Mouse (Mus musculus) T-helper 2 cell (primary cell): ENCODE data around the gene Ripk1.

Experiments
- in situ Hi-C: fragments of 300-600 bp; cut with MboI, MseI; formaldehyde crosslinking; loops from one replicate; pipeline ENCODE4 v1.15.1; 2025; ENCODE audit warnings: high pct_unique_total_duplicates

The Ripk1 gene

DNA sequence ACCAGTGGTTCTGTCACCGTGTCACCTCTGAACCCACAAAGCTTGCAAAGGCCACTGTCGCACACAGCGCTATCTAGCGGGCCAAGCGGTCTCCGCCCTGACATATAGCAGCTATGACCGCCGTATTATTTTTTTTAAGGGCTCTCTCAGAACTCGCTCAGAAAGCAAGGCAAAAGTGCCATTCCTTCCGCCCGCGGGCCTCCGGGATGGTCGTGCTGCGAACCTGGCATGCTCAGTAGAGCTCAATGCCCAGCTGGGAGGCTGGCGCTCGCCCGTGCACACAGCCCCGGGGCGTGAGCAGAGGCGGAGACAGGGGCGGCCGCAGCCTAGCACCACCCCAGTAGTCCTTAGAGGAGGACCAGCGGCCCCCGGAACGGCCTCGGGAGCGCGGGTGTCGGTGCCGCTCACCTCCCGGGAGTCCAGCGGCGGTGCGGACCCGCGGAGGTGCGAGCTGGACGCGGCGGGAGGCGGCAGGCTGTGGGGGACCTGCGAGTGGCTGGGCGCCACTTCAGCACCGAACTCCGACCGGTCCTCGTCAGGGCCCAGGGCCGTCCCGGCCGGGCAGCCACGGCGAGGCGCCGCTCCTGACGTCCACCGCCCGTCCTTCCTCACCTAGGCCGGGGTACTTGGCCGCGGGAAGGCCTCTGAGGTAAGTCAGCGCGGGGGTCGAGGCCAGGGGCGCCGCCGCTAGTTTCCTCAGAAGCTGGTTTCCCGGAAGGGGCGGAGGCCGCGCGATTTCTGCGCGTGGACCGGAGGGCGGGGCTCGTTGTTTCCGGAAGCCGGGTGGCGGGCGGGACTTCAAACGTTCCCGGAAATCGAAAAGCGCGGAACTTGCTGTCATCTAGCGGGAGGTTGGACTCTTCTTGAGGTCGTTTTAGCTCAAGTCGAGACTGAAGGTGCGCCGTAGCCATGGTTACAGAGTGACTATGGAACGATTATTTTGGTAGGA is at the start of gene Ripk1, which contains the start of gene Serpinb6a:
Gene Ripk1 (plus strand): TSS at position 306 of the 949 bp plus-strand sequence.
Gene Serpinb6a (minus strand): TSS at position 737 of the 949 bp plus-strand sequence.
- in situ Hi-C loops: no loop called here

DNA sequence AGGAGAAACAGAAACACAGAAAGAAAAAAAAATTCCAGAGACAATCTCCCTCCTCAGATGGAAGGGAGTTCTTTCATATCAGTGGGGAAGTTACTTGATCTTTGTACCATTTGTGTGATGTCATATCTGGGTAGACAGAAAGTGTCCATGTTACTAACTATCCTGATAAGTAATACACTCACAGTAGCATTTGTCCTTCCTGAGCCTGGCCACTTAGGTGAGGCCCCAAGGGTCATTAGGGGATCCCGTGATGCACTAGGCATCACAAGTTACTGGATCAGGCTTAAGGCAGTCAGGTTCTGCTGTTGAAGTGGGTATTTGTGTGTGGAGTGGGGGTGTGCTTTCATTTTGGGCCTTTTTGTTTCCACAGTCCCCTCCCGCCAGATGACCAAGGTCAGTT is 49.2 kb upstream of the Ripk1 start:
- in situ Hi-C loops: loop anchor here (5.0 to 10.0 kb wide), 2 partner anchors 44 to 202 kb away; no protein-coding TSS in a partner anchor

DNA sequence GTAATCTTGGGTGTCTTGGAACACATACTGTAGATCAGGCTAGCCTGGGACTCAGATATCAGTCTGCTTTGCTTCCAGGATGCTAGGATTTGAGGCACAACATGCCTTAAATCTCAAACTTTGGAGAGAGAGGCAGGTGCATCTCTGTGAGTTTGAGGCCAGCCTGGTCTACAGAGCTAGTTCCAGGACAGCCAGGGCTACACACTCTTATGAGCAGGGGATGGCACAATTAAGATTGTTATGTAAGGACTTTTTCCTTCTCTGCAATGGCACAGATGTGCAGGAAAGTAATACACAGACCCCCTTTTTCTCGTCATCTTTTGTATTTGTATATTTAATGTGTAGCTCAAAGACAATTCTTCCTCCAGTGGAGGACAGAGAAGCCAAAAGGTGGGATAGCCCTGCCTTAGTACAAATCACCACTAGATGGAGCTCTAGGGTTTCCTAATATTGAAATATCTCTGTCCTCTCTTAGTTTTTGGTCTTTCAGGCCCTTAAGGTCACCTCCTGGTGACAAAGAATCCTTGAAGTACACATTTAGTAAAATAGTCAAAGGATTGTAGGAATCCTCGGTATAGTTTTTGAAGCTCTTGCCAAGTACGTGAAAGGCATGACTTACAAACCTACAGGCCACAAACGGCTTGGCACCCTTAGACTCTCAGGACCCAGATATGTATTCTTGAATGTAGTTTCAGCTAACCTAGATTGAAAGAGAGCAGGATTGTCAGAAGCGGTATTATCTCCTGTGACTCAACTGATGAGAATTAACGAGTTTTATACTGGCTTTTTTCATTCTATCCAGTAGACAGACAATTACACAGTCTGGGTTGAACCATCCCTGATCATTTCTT is 45.4 kb upstream of the Ripk1 start:
- in situ Hi-C loops: loop anchor here (10.0 kb wide), 1 partner anchor 198 kb away; no protein-coding TSS in a partner anchor

DNA sequence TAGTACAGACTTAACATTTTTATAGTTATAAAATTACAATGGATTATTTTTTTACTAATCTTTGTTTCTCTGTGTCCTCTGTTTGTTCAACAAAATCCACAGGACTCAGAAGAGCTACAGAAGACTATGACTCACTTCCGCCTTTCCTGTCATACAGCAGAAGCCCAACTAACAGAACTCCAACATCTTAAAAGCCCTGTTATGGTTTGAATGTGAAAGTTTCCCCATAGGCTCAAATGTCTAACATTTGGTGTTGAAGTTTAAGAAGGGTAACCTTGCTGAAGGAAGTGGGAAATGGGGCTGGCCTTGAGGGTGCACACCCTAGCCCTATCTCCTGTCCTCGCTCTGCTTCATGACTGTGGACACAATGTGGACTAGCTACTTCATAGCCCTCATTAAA is 42.4 kb upstream of the Ripk1 start:
- in situ Hi-C loops: loop anchor here (10.0 kb wide), 1 partner anchor 195 kb away; no protein-coding TSS in a partner anchor

DNA sequence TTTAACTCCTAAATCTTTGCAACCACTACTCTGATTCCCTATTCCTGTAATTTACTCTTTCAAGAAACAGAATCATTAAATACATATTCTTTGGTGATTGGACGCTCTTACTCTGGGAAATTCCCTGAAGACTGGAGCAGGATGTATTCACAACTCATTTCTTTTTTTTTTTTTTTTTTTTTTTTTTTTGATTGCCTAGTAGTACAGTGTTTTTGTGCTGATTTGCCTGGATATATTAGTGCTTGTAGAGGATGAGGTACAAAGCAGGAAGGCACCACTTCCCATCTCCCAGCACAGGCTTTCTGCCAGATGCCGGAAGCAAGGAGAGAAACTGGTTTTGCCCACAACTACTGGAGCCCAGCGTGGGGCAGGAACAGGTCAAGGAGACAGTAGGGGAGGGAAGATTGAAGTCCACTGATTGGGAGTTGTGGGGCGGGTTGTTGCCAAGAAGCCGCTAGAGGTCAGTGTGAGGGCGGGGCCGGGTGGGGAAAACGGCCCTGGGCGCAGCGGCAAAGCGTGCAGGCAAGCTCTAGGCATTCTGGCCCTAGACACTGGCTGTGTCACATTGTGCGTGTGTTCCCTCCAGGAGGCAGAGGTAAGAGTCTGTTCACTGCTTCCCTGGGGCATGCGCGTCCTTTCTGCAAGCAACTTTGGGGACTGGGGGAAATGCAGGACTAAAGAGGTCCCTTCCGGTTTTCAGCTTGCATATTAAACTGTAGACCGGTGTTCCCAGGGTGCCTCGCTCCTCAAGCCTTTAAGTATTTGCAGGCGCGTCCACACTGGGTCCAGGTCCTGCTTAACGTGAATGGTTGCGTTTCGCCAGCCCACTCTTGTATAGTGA is 37.7 kb upstream of the Ripk1 start, which contains the start of gene Nqo2:
Gene Nqo2 (plus strand): TSS at position 482 of the 841 bp plus-strand sequence.
- in situ Hi-C loops: no loop called here

DNA sequence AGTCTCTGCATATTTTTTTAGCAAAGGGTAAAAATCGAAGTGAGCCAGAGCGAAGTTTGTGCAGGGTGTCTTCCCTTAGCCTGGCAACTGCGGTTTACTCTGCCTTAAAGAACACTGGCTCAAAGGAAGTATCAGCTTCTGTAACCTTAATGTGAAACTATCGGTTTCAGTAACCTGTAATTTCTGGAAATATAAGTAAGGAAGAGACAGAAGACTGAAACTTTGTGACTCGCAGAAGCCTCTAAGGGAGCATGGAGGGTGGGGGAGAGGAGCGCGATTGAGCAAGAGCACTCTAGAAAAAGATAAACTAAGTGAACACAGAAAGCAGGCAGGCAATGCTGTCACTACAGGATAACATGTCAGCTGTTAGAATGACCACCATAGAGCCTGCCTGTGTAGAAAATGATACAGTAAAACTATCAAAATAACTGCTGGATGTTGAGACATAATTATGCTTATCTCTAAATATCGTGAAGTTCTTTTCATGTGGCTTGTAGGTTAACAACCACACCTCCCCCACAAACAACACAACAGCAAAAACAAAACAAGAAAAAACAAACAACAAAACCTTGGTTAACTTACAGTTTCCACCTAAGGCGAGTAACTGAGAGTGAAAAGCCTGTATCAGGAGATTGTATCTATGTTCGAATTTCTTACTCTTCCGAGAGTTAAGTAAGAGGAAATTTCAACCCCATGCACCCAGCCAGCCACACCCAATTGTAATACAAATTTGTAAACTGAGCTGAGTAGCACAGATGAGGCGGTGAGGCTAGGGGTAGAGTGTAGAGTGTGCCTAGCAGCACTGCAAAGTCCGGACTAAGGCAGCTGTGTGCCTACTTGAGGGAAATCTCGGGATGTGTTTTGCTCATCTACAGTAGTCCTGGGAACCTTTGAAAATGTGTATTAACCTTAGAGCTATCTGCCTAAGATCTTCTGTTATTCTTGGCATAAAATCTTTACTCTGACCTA is 36.8 kb upstream of the Ripk1 start:
- in situ Hi-C loops: no loop called here

DNA sequence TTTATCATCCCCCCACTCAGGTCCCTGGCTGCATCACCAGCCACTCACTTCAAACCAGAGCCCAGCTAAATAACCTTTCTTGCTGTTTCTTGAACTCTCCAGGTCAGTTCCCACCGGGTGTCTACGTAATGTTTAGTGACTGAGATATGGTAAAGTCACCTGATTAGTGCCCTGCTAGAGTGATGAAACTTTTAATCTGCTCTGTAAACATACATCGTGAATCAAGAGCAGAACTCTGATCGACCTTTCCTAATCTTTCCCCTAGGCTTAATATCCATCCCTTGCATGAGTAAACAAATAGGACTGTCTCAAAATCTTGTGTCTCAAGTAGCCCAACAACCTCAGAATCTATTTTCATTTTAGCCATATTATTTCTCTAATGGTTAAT is 36.1 kb upstream of the Ripk1 start:
- in situ Hi-C loops: no loop called here

DNA sequence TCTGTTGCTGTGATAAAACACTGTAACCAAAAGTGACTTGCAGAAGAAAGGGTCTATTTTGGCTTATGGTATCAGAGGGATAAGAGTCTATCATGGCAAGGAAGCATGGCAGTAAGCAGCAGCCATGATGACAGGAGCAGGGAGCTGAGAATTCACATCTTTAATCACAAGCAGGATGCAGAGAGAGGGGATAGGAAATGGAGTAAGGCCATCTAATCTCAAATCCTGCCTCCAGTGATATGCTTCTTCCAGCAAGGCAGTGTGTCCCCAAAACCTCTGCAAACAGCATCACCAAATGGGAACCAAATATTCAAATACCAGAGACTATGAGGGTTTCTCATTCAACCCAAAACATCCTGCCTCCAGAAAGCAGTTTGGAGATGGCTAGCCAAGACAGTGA is 35.6 kb upstream of the Ripk1 start:
- in situ Hi-C loops: no loop called here

DNA sequence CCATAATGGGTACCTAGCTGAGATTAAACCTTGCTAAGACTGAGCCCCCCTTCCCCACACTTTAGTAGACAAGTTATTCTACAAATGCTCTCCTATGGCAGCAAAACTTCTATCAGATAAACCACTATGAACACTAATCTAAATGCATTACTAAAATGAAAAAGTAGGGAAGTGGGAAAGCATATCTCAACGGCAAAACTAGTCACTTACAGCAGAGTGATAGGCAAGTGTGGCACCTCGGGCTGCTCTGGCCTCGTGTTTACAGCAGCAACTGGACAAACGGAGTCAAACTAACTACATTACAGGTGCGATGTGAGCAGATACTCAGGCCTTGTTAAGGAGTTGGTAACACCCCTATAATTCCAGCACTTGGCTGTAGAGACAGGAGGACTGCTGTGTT is 12.5 kb upstream of the Ripk1 start:
- in situ Hi-C loops: no loop called here

DNA sequence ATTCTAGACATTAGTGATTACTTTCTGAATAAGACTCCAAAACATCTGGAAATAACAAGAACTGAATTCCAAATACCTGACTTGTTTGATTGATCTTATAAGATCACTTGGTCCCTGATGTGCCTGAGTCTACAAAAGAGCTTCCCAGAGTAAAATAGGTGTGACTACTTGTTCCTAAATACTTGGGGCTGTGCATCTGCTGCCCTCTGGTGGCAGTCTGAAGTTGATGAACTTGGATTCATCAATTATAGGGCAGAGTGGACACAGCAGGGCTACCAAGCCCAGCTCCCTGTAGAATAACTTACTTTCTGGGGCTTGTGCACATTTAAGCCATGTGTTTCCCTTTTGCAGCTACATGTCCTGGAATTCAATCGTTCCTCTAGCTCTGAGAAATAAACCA is 7.0 kb upstream of the Ripk1 start:
- in situ Hi-C loops: loop anchor here (5.0 kb wide), 1 partner anchor 43 kb away; no protein-coding TSS in a partner anchor

DNA sequence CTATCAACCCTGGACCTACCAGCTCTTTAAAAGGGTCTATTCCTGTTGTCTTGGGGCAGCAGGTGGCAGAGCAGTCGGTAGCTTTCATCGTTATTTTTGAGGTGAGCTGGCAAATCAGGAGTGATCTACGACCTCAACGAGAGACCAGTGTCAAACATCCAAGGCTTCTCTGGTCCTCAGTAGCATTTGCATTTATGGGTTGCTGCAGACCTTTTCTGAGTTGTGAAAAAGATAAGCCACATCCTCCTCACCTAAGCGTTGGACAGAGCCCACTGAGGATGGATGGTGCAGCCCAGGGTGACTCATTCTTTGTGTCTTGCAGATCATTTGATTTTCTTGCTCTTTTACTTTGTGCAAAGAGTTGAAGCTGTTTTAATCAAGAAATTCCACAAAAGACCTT is 895 bp downstream of the Ripk1 start:
- in situ Hi-C loops: no loop called here

DNA sequence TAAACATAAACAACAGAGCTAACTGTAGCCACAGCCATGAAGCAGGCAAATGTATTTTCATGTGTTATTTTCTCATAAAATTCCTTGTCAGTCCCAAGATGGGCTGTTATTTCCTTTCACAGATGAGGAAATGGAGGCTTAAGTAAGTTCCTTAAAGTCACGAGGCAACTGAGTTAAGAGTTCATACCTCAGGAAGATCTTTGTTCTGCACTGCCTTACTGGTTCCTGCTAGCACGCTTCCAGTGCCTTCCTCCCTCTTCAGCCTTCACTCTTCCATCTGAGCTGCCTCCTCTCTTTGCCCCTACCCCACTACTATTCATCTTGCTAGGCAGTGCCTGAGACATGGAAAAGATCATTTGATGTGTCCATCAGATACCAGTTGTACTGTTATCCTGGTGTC is 5.1 kb downstream of the Ripk1 start:
- in situ Hi-C loops: no loop called here

DNA sequence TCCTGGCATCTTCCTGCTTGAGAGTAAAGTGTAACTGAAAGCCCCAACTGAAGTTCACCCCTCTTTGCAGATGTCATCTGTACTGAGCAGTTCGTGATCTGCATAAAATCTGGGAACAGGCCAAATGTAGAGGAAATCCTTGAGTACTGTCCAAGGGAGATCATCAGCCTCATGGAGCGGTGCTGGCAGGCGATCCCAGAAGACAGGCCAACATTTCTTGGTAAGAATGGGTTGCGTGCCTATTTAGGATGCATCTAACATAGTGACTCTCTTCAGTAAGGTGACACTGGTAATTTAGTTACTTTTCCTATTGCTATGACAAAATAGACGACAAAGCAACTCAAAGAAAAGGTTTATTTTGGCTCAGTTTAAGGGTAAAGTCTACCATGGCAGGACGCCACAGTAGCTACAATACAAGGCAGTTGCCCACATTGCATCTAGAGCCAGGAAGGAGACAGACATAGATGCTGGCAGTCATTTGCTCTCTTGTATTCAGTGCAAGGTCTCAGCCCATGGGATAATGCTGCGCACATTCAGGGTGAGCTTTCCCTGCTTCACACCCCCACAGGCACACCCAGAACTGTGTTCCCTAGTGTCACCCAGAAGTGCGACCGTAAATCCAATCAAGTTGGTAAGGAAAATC is 14.9 kb downstream of the Ripk1 start:
- in situ Hi-C loops: no loop called here

DNA sequence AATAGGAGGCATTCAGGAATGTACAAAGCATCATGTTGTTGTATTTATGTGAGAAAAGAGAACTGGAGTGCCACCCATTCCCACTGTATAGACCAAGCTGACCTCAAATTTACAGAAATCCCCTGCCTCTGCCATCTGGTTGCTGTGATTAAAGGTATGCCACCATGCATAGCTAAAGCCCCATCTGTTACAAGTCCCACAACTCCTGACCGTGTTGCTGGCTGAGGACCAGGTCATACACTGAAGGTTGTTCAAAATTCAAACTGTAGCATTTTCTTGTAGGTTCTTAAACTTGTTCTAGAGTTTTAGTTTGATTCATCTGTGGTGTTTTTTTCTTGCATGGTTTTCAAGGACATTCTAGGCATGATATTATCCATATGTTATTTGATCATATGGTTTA is 16.4 kb downstream of the Ripk1 start:
- in situ Hi-C loops: no loop called here

DNA sequence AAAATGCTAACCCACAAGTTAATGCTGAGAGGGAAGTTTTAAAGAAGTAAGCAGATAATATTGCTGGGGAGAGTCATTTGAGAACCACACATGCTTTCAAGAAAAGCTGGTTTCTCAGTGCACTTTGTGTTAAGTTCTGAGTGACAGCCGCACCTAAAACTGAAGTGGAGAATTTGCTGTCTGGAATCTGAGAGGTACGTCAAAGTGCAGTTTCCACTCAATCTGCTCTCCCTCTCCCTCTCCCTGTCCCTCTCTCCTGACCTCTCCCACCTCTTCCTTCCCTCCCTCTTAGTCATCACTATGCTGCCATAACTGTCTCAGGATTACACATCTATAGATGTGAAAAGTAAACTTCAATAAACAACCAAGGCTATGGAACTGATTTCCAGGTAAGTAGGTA is 19.8 kb downstream of the Ripk1 start:
- in situ Hi-C loops: no loop called here

DNA sequence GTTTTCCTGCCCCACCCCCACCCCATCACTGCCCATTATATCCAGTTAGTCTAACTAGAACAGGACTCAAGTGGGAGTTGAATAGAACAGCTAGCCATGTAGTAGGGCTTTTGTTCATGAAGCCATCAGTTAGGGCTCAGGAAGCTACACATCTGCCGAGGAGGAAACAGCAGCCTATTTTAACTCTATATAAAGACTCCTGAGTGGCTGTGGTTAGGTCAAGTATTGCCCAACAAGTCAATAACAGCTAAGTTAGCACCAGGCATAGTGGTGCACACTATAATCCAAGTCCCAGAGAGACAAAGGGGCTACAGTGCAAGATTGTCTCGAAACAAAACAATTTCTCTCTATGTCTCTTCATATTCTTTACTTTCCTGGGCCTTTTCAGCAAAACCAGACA is 29.9 kb downstream of the Ripk1 start:
- in situ Hi-C loops: no loop called here

DNA sequence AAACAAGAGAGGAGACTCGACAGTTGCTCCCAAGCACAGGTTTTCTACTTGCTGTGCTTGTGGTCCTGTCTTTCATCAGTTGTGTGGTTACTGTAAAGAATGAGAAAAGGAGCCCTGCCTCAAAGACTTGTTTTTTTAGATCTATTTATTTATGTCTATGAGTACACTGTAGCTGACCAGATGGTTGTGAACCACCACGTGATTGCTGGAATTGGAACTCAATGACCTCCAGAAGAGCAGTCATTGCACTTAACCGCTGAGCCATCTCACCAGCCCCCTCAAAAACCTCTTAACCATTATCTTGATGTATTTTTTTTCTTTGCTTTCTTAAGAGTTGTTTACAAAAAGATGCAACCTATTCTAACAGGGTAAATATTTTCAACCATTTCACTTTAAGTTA is 33.3 kb downstream of the Ripk1 start:
- in situ Hi-C loops: no loop called here

DNA sequence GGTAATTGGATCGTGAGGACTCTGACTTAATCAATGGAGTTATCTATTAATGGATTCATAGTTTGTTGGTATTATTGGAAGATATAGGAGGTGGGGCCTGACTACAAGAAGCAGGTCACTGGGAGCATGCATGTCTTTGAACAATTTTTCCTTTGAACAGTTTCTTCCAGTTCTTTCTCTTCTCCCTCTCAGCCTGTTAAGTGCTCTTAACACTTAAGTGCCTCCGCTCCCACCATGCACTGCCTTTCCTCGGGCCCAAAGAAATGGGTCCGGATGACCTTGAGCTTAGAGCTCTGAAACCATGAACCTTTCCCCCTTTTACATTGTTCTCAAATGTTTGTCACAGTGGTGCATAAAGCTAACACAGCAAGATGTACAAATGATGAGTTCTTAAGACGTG is 34.6 kb downstream of the Ripk1 start:
- in situ Hi-C loops: no loop called here
